In genomic region chr7:138813213-138813875, GRCm38 (mm10) we compare ENCODE assay signal across 18 mouse cellular contexts. TPM values are rescaled to one million over a fixed set of nuclear protein-coding genes. Genes with fewer than 3 reads are reported as not detected.
DNase-seq lines count a peak whose midpoint lies in the region; ATAC-seq lines count a peak whose summit lies in the region.
"Had no signal": no experiment of that assay in that cellular context is flagged by ENCODE, and none has a peak within 500 bp of the region (broad histone marks: within the 10 kb centered on the region; RNA-seq: fewer than 3 reads in every experiment).

No protein-coding gene starts in this region.

- H3K4me1 ChIP-seq in embryonic facial prominence, embryonic 14.5 days (ENCODE audit: control insufficient read depth, insufficient read depth, low read length), result peaks cover 6% of the 10 kb centered on the region; the same call in 1 of the 2 replicates
- H3K4me1 ChIP-seq in embryonic facial prominence, embryonic 10.5 days, result peaks cover 15% of the 10 kb centered on the region
- peaks cover 18% of the 10 kb centered on the region for H3K4me1 ChIP-seq in hindbrain, embryonic 13.5 days (replicated peaks)
- H3K4me1 ChIP-seq in hindbrain, embryonic 11.5 days (replicated peaks; ENCODE audit: control insufficient read depth, insufficient read depth, low read length), result no peaks in the 10 kb centered on the region
- 0 out of 2 replicates have a peak, but pooled peaks cover 7% of the 10 kb centered on the region for H3K4me1 ChIP-seq in midbrain, embryonic 13.5 days (replicated peaks)
- 0 out of 2 replicates have a peak, but pooled peaks cover 2% of the 10 kb centered on the region for H3K4me1 ChIP-seq in midbrain, embryonic 10.5 days
- H3K4me1 ChIP-seq in midbrain, embryonic 16.5 days (ENCODE audit: control insufficient read depth, insufficient read depth, low read length), result peaks cover 4% of the 10 kb centered on the region; the same call in 1 of the 2 replicates
- H3K4me1 ChIP-seq: intestine, embryonic 15.5 days; liver, embryonic 13.5 days had no signal

- H3K27ac ChIP-seq in embryonic facial prominence, embryonic 14.5 days (replicated peaks; ENCODE audit: low read depth, low read length), result no peak overlapping the region
- H3K27ac ChIP-seq in embryonic facial prominence, embryonic 10.5 days (replicated peaks), result no peak overlapping the region
- H3K27ac ChIP-seq in hindbrain, embryonic 13.5 days, result peak overlapping the region; percentile 79
- no peak overlapping the region for H3K27ac ChIP-seq in hindbrain, embryonic 11.5 days (ENCODE audit: low read depth, low read length)
- peak overlapping the region; percentile 25; the same call in 1 of the 2 replicates for H3K27ac ChIP-seq in midbrain, embryonic 13.5 days
- no peak overlapping the region for H3K27ac ChIP-seq in midbrain, embryonic 10.5 days (replicated peaks)
- H3K27ac ChIP-seq in midbrain, embryonic 16.5 days (ENCODE audit: low read length), result peak overlapping the region; percentile 50; the same call in 1 of the 2 replicates
- H3K27ac ChIP-seq: heart, embryonic 13.5 days; intestine, embryonic 15.5 days; liver, embryonic 13.5 days; midbrain, embryonic 12.5 days had no signal

- H3K9me3 ChIP-seq in embryonic facial prominence, embryonic 14.5 days (ENCODE audit: control insufficient read depth, low read length), result no peaks in the 10 kb centered on the region
- no peaks in the 10 kb centered on the region for H3K9me3 ChIP-seq in embryonic facial prominence, embryonic 10.5 days
- no peaks in the 10 kb centered on the region for H3K9me3 ChIP-seq in hindbrain, embryonic 13.5 days
- H3K9me3 ChIP-seq in hindbrain, embryonic 11.5 days (ENCODE audit: control insufficient read depth, low read length), result no peaks in the 10 kb centered on the region
- H3K9me3 ChIP-seq in midbrain, embryonic 13.5 days, result no peaks in the 10 kb centered on the region
- no peaks in the 10 kb centered on the region for H3K9me3 ChIP-seq in midbrain, embryonic 10.5 days (replicated peaks)
- no peaks in the 10 kb centered on the region for H3K9me3 ChIP-seq in midbrain, embryonic 16.5 days (replicated peaks; ENCODE audit: control insufficient read depth, low read length, poor library complexity, severe bottlenecking)
- H3K9me3 ChIP-seq: heart, embryonic 13.5 days; intestine, embryonic 15.5 days; liver, embryonic 13.5 days; midbrain, embryonic 12.5 days had no signal

- ATAC-seq in embryonic facial prominence, embryonic 14.5 days (ENCODE audit: low read depth), result no peak
- no peak for ATAC-seq in hindbrain, embryonic 13.5 days (ENCODE audit: low FRiP score)
- ATAC-seq in hindbrain, embryonic 11.5 days (ENCODE audit: low FRiP score), result no peak
- no peak for ATAC-seq in midbrain, embryonic 13.5 days
- ATAC-seq in midbrain, embryonic 16.5 days, result no peak
- no peak for ATAC-seq in monocyte, adult 5-6 weeks (replicated peaks; ENCODE audit: insufficient number of reproducible peaks, low FRiP score, low TSS enrichment, poor library complexity, severe bottlenecking)
- ATAC-seq: intestine, embryonic 15.5 days had no signal

- H3K36me3 ChIP-seq in embryonic facial prominence, embryonic 14.5 days (ENCODE audit: control insufficient read depth, insufficient read depth, low read length), result no peaks in the 10 kb centered on the region
- no peaks in the 10 kb centered on the region for H3K36me3 ChIP-seq in embryonic facial prominence, embryonic 10.5 days (replicated peaks)
- no peaks in the 10 kb centered on the region for H3K36me3 ChIP-seq in hindbrain, embryonic 13.5 days
- no peaks in the 10 kb centered on the region for H3K36me3 ChIP-seq in hindbrain, embryonic 11.5 days (ENCODE audit: control insufficient read depth, insufficient read depth, low read length)
- H3K36me3 ChIP-seq in midbrain, embryonic 13.5 days, result no peaks in the 10 kb centered on the region
- no peaks in the 10 kb centered on the region for H3K36me3 ChIP-seq in midbrain, embryonic 10.5 days
- H3K36me3 ChIP-seq in midbrain, embryonic 16.5 days (ENCODE audit: control insufficient read depth, insufficient read depth, low read length), result no peaks in the 10 kb centered on the region
- H3K36me3 ChIP-seq: heart, embryonic 13.5 days; intestine, embryonic 15.5 days; liver, embryonic 13.5 days; midbrain, embryonic 12.5 days had no signal

- no peak overlapping the region for H3K4me2 ChIP-seq in embryonic facial prominence, embryonic 14.5 days (ENCODE audit: low read depth, low read length)
- H3K4me2 ChIP-seq in hindbrain, embryonic 13.5 days, result no peak overlapping the region
- no peak overlapping the region for H3K4me2 ChIP-seq in hindbrain, embryonic 11.5 days (replicated peaks; ENCODE audit: low read depth, low read length)
- no peak overlapping the region for H3K4me2 ChIP-seq in midbrain, embryonic 13.5 days (replicated peaks)
- no peak overlapping the region for H3K4me2 ChIP-seq in midbrain, embryonic 16.5 days (ENCODE audit: low read length)
- H3K4me2 ChIP-seq: heart, embryonic 13.5 days; intestine, embryonic 15.5 days; liver, embryonic 13.5 days; midbrain, embryonic 12.5 days had no signal

- H3K9ac ChIP-seq in embryonic facial prominence, embryonic 14.5 days (ENCODE audit: low read depth, low read length), result no peak overlapping the region
- H3K9ac ChIP-seq in hindbrain, embryonic 13.5 days, result 0 out of 2 replicates have a peak overlapping the region, but pooled peaks have one; percentile 6
- no peak overlapping the region for H3K9ac ChIP-seq in hindbrain, embryonic 11.5 days (ENCODE audit: low read depth, low read length)
- no peak overlapping the region for H3K9ac ChIP-seq in midbrain, embryonic 13.5 days (replicated peaks)
- H3K9ac ChIP-seq in midbrain, embryonic 16.5 days (ENCODE audit: low read depth, low read length), result no peak overlapping the region
- H3K9ac ChIP-seq: heart, embryonic 13.5 days; intestine, embryonic 15.5 days; liver, embryonic 13.5 days; midbrain, embryonic 12.5 days had no signal

- DNase-seq in embryonic facial prominence, embryonic 14.5 days (ENCODE audit: low spot score), result peak; percentile 10
- DNase-seq in embryonic facial prominence, embryonic 10.5 days (ENCODE audit: low spot score), result no peak
- DNase-seq in hindbrain, embryonic 11.5 days (ENCODE audit: low spot score), result no peak
- DNase-seq in midbrain, embryonic 10.5 days (ENCODE audit: low spot score), result no peak
- DNase-seq: adrenal gland, postnatal 10 days; gastrocnemius, postnatal 25 days; liver, embryonic 13.5 days; lung, postnatal 36 days; spleen, adult 18-20 months; thymus, postnatal 14 days had no signal

- whole genome bisulfite sequencing in embryonic facial prominence, embryonic 14.5 days, result 57% methylated on average over 11 of the region's 11 CpGs
- 70% methylated on average over 11 of the region's 11 CpGs for WGBS in embryonic facial prominence, embryonic 10.5 days
- 61% methylated on average over 11 of the region's 11 CpGs for WGBS in hindbrain, embryonic 13.5 days
- WGBS in hindbrain, embryonic 11.5 days, result 74% methylated on average over 11 of the region's 11 CpGs
- 71% methylated on average over 11 of the region's 11 CpGs for WGBS in midbrain, embryonic 13.5 days
- 72% methylated on average over 11 of the region's 11 CpGs for WGBS in midbrain, embryonic 10.5 days
- 52% methylated on average over 11 of the region's 11 CpGs for WGBS in midbrain, embryonic 16.5 days

- H3K27me3 ChIP-seq in embryonic facial prominence, embryonic 14.5 days (replicated peaks; ENCODE audit: control insufficient read depth, insufficient read depth, low read length), result no peaks in the 10 kb centered on the region
- H3K27me3 ChIP-seq in embryonic facial prominence, embryonic 10.5 days (replicated peaks; ENCODE audit: low read depth, poor library complexity, severe bottlenecking), result no peaks in the 10 kb centered on the region
- no peaks in the 10 kb centered on the region for H3K27me3 ChIP-seq in hindbrain, embryonic 13.5 days
- no peaks in the 10 kb centered on the region for H3K27me3 ChIP-seq in hindbrain, embryonic 11.5 days (ENCODE audit: control insufficient read depth, insufficient read depth, low read length)
- no peaks in the 10 kb centered on the region for H3K27me3 ChIP-seq in midbrain, embryonic 13.5 days
- no peaks in the 10 kb centered on the region for H3K27me3 ChIP-seq in midbrain, embryonic 10.5 days (ENCODE audit: low read depth, poor library complexity, severe bottlenecking)
- no peaks in the 10 kb centered on the region for H3K27me3 ChIP-seq in midbrain, embryonic 16.5 days (ENCODE audit: control insufficient read depth, insufficient read depth, low read depth, low read length)
- H3K27me3 ChIP-seq: heart, embryonic 13.5 days; intestine, embryonic 15.5 days; liver, embryonic 13.5 days; midbrain, embryonic 12.5 days had no signal

- no peak overlapping the region for H3K4me3 ChIP-seq in embryonic facial prominence, embryonic 14.5 days (ENCODE audit: low read depth, low read length)
- no peak overlapping the region for H3K4me3 ChIP-seq in embryonic facial prominence, embryonic 10.5 days
- no peak overlapping the region for H3K4me3 ChIP-seq in hindbrain, embryonic 13.5 days
- H3K4me3 ChIP-seq in hindbrain, embryonic 11.5 days (ENCODE audit: low read depth, low read length), result no peak overlapping the region
- H3K4me3 ChIP-seq in midbrain, embryonic 13.5 days (replicated peaks), result no peak overlapping the region
- no peak overlapping the region for H3K4me3 ChIP-seq in midbrain, embryonic 10.5 days
- no peak overlapping the region for H3K4me3 ChIP-seq in midbrain, embryonic 16.5 days (ENCODE audit: low read depth, low read length)
- H3K4me3 ChIP-seq: erythroblast, embryonic 14.5 days; heart, embryonic 13.5 days; intestine, embryonic 15.5 days; liver, embryonic 13.5 days; midbrain, embryonic 12.5 days had no signal

RNA-seq across cellular contexts. Expression of gene Ppp2r2d, which starts 32.5 kb away (rescaled TPM):
- polyA plus RNA-seq in embryonic facial prominence, embryonic 14.5 days (2014; fragmentation: Nextera tagmentation; extraction: Ambion mirVana), result 40.5 and 42.5 TPM in 2 replicates
- 49.3 and 51.5 TPM in 2 replicates for polyA plus RNA-seq in embryonic facial prominence, embryonic 10.5 days (2016; fragmentation: Nextera tagmentation; extraction: Ambion mirVana)
- polyA plus RNA-seq in hindbrain, embryonic 13.5 days (2015; fragmentation: Nextera tagmentation; extraction: Ambion mirVana), result 76.0 and 82.5 TPM in 2 replicates
- polyA plus RNA-seq in hindbrain, embryonic 11.5 days (2014; fragmentation: Nextera tagmentation; extraction: Ambion mirVana), result 80.0 and 88.5 TPM in 2 replicates
- 66.5 and 76.1 TPM in 2 replicates for polyA plus RNA-seq in midbrain, embryonic 13.5 days (2015; fragmentation: Nextera tagmentation; extraction: Ambion mirVana)
- polyA plus RNA-seq in midbrain, embryonic 10.5 days (2016; fragmentation: Nextera tagmentation; extraction: Ambion mirVana), result 47.3 and 50.7 TPM in 2 replicates
- 85.3 TPM in 2 replicates for polyA plus RNA-seq in midbrain, embryonic 16.5 days (2015; fragmentation: Nextera tagmentation; extraction: Ambion mirVana)
- total RNA-seq in monocyte, adult 5-6 weeks (2017), result 39.1 to 56.7 TPM (median 53.9 TPM) in 3 replicates

RNA-seq across cellular contexts. Expression of gene Mapk1ip1, which starts 32.7 kb away (rescaled TPM):
- polyA plus RNA-seq in embryonic facial prominence, embryonic 14.5 days (2014; fragmentation: Nextera tagmentation; extraction: Ambion mirVana), result 13.6 and 16.0 TPM in 2 replicates
- 10.4 and 11.4 TPM in 2 replicates for polyA plus RNA-seq in embryonic facial prominence, embryonic 10.5 days (2016; fragmentation: Nextera tagmentation; extraction: Ambion mirVana)
- 29.1 and 30.8 TPM in 2 replicates for polyA plus RNA-seq in hindbrain, embryonic 13.5 days (2015; fragmentation: Nextera tagmentation; extraction: Ambion mirVana)
- polyA plus RNA-seq in hindbrain, embryonic 11.5 days (2014; fragmentation: Nextera tagmentation; extraction: Ambion mirVana), result 16.4 and 17.1 TPM in 2 replicates
- polyA plus RNA-seq in midbrain, embryonic 13.5 days (2015; fragmentation: Nextera tagmentation; extraction: Ambion mirVana), result 23.8 and 25.8 TPM in 2 replicates
- 11.5 and 14.6 TPM in 2 replicates for polyA plus RNA-seq in midbrain, embryonic 10.5 days (2016; fragmentation: Nextera tagmentation; extraction: Ambion mirVana)
- polyA plus RNA-seq in midbrain, embryonic 16.5 days (2015; fragmentation: Nextera tagmentation; extraction: Ambion mirVana), result 32.7 and 33.6 TPM in 2 replicates
- 6.5 to 17.5 TPM (median 11.3 TPM) in 3 replicates for total RNA-seq in monocyte, adult 5-6 weeks (2017)

Comparison
In these comparisons a context has a peak if more than half of its experiments do, and no peak if none do; other contexts are left out.
1. H3K27ac ChIP-seq: peak in hindbrain, embryonic 13.5 days (single experiment), midbrain, embryonic 13.5 days (single experiment) and midbrain, embryonic 16.5 days (single experiment); none in embryonic facial prominence, embryonic 14.5 days (single experiment), embryonic facial prominence, embryonic 10.5 days (single experiment), hindbrain, embryonic 11.5 days (single experiment) and midbrain, embryonic 10.5 days (single experiment).